ENCODE assay signal across 28 mouse cellular contexts in the genomic region with DNA sequence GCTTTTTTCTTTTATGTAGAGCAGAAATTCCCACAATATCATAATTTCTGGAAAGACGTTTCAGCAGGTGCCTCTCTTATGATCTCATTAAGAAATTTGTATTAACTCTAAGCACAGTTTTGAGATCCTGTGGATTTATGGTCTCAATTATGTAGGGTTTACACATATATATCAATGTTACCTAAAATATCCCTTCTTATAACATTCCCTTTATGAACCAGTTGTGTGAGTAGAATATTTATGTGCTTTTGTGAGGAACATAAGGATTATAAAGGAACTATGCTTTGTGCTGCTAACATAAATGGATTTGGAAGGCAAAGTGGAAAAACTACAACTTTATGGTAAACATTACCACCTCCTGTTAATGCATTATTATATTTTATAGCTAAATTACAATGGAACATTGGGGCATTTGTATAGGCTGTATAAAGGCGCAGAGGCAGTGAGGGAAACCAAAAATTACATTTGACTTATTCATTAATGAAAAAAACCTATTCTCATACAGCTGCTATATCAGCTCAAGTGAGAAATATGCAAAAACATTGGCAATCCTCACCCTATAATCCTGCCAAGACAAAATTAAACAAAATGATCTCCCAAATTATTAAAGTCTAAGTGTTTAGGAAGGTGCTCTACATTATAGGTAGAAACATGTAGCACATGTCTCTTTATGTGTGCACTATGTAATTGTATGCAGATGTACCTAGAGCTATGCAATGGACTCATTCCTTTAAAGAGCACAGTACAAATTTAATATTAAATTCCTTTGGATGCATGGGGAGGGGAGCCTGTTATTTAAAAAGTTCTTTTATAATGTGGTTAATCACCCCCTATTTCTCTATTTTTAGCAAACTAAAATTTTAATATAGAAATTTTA.
"Had no signal": no experiment of that assay in that cellular context is flagged by ENCODE, and none has a peak within 500 bp of the region (broad histone marks: within the 10 kb centered on the region; RNA-seq: fewer than 3 reads in every experiment).

No protein-coding gene starts in this region.

- H3K27me3 ChIP-seq: embryonic facial prominence, embryonic 12.5 days; embryonic facial prominence, embryonic 13.5 days; embryonic facial prominence, embryonic 15.5 days; forebrain, embryonic 12.5 days; forebrain, embryonic 13.5 days; forebrain, embryonic 15.5 days had no signal

- H3K9me3 ChIP-seq: embryonic facial prominence, embryonic 10.5 days; embryonic facial prominence, embryonic 12.5 days; embryonic facial prominence, embryonic 13.5 days; embryonic facial prominence, embryonic 15.5 days; forebrain, embryonic 10.5 days; forebrain, embryonic 12.5 days; forebrain, embryonic 13.5 days; forebrain, embryonic 15.5 days had no signal

- H3K27ac ChIP-seq: embryonic facial prominence, embryonic 10.5 days; embryonic facial prominence, embryonic 12.5 days; embryonic facial prominence, embryonic 13.5 days; embryonic facial prominence, embryonic 15.5 days; forebrain, embryonic 10.5 days; forebrain, embryonic 12.5 days; forebrain, embryonic 13.5 days; forebrain, embryonic 15.5 days; gastrocnemius, adult 2 months had no signal

- H3K4me2 ChIP-seq: embryonic facial prominence, embryonic 12.5 days; embryonic facial prominence, embryonic 13.5 days; embryonic facial prominence, embryonic 15.5 days; forebrain, embryonic 12.5 days; forebrain, embryonic 13.5 days; forebrain, embryonic 15.5 days had no signal

- DNase-seq: cerebellum, adult 2 months; cerebellum, adult 8-10 months; cerebellum, adult 9-10 months; cerebellum, adult 9-11 months; cerebellum, postnatal 10 days; cerebellum, postnatal 14 days; cerebellum, postnatal 25 days; cerebellum, postnatal 36 days; embryo, embryonic 11 days; forebrain, postnatal 0 days; gastrocnemius, adult 2 months; gastrocnemius, postnatal 10 days; gastrocnemius, postnatal 14 days; gastrocnemius, postnatal 25 days; gastrocnemius, postnatal 36 days; heart, adult 11 months; heart, adult 18-20 months had no signal

- H3K4me3 ChIP-seq: embryonic facial prominence, embryonic 10.5 days; embryonic facial prominence, embryonic 12.5 days; embryonic facial prominence, embryonic 13.5 days; embryonic facial prominence, embryonic 15.5 days; erythroblast, embryonic 14.5 days; forebrain, embryonic 10.5 days; forebrain, embryonic 12.5 days; forebrain, embryonic 13.5 days; forebrain, embryonic 15.5 days; gastrocnemius, adult 2 months had no signal

- H3K36me3 ChIP-seq: embryonic facial prominence, embryonic 10.5 days; embryonic facial prominence, embryonic 12.5 days; embryonic facial prominence, embryonic 13.5 days; embryonic facial prominence, embryonic 15.5 days; forebrain, embryonic 10.5 days; forebrain, embryonic 12.5 days; forebrain, embryonic 15.5 days had no signal

- H3K4me1 ChIP-seq: embryonic facial prominence, embryonic 10.5 days; embryonic facial prominence, embryonic 12.5 days; embryonic facial prominence, embryonic 13.5 days; embryonic facial prominence, embryonic 15.5 days; forebrain, embryonic 10.5 days; forebrain, embryonic 12.5 days; forebrain, embryonic 13.5 days; forebrain, embryonic 15.5 days had no signal

- H3K9ac ChIP-seq: embryonic facial prominence, embryonic 12.5 days; embryonic facial prominence, embryonic 13.5 days; embryonic facial prominence, embryonic 15.5 days; forebrain, embryonic 12.5 days; forebrain, embryonic 13.5 days; forebrain, embryonic 15.5 days; forebrain, postnatal 0 days had no signal

- ATAC-seq: forebrain, embryonic 13.5 days; forebrain, embryonic 14.5 days; forebrain, embryonic 15.5 days; forebrain, embryonic 16.5 days; forebrain, postnatal 0 days had no signal
